ENCODE assay signal across 8 mouse cellular contexts in the genomic region with DNA sequence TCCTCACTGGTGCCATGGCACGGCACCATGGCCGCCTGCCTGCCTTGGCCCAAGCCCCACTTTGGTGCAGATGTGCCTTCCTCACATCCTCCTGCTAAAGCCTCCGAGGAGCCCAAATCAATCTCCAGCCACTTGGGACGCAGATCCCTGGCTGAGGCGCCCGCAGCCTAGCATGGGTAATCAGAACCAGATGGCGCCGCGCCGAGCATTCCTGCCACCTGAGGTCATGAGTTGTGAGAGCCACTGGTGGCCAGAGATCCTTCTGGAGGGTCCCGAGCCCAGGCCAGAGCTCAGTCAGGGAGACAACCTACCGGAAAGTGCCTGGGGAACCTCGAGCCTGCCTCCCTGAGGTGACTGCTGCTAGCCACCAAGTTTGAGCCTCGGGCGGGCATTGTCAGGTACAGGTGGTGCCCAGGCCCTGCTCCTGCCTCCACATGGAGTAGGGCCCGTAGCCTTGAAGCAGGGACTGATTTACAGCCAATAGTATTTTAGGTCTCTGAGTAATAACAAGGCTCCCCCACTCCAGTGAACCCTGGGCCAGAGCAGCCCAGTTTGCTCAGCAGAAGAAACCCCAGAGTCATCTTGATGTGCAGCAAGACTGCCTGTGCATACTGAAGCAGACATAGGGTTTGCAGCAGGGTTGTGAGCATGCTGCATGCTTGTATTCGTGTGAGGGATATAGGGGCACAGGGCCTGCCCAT. TPM values are rescaled to one million over a fixed set of nuclear protein-coding genes. Genes with fewer than 3 reads are reported as not detected.
A peak's percentile ranks its signal among the peaks of the same experiment; 100 is the strongest.
DNase-seq lines count a peak whose midpoint lies in the region.

No protein-coding gene starts in this region.

- intact Hi-C loops in heart, postnatal 10 days (cut with DNase I), result no loop called here

- DNase-seq in adrenal gland, postnatal 14 days, result peak; percentile 33
- no peak for DNase-seq in adrenal gland, adult 18-20 months (ENCODE audit: low spot score in 2 of 2)
- DNase-seq in 3134 (ENCODE audit: extremely low read depth, insufficient read length, low spot score), result peak; percentile 35
- peak; percentile 94 for DNase-seq in forelimb bud, embryonic 11.5 days (ENCODE audit: low read depth, low spot score)
- DNase-seq in heart, postnatal 10 days, result peak; percentile 72 to 79
- no peak for DNase-seq in spleen, postnatal 10 days (ENCODE audit: low spot score in 2 of 2)
- no peak for DNase-seq in left cerebral cortex, adult 18-20 months (ENCODE audit: low spot score in 2 of 2)
- DNase-seq in frontal cortex, adult 2 months (ENCODE audit: extremely low spot score in 1 of 2, low spot score in 1 of 2), result no peak

RNA-seq across cellular contexts. Expression of a gene that starts 35.1 kb away (rescaled TPM):
- 2.5 TPM in 1 of 2 replicates, not detected in the other for total RNA-seq in adrenal gland, postnatal 14 days (2021)
- total RNA-seq in adrenal gland, adult 18-20 months (2021), result under 1 TPM in 1 of 2 experiments, not detected in 1; 0.22 TPM
- 1 to 10 TPM in 1 of 2 experiments, under 1 TPM in 1; 0.57 to 1.1 TPM for total RNA-seq in heart, postnatal 10 days (2021)
- total RNA-seq in left cerebral cortex, adult 18-20 months (2021), result 1 to 10 TPM; 1.3 TPM
- polyA plus RNA-seq in frontal cortex, adult 2 months (2012; rRNA removed), result 2.8 and 2.9 TPM in 2 replicates

RNA-seq across cellular contexts. Expression of a gene that starts 56.7 kb away (rescaled TPM):
- 4.4 and 5.8 TPM in 2 replicates for total RNA-seq in adrenal gland, postnatal 14 days (2021)
- total RNA-seq in adrenal gland, adult 18-20 months (2021), result 1 to 10 TPM; 5.1 to 6.7 TPM
- total RNA-seq in heart, postnatal 10 days (2021), result 1 to 10 TPM; 4.0 to 5.6 TPM
- total RNA-seq in left cerebral cortex, adult 18-20 months (2021), result 1 to 10 TPM; 6.4 to 9.7 TPM
- 4.2 and 4.6 TPM in 2 replicates for polyA plus RNA-seq in frontal cortex, adult 2 months (2012; rRNA removed)

RNA-seq across cellular contexts. Expression of a gene that starts 56.9 kb away (rescaled TPM):
- 5.7 and 6.4 TPM in 2 replicates for total RNA-seq in adrenal gland, postnatal 14 days (2021)
- 1 to 10 TPM; 4.0 to 5.4 TPM for total RNA-seq in adrenal gland, adult 18-20 months (2021)
- total RNA-seq in heart, postnatal 10 days (2021), result 1 to 10 TPM; 6.4 to 6.9 TPM
- 1 to 10 TPM; 6.2 to 7.1 TPM for total RNA-seq in left cerebral cortex, adult 18-20 months (2021)
- polyA plus RNA-seq in frontal cortex, adult 2 months (2012; rRNA removed), result 8.1 and 8.7 TPM in 2 replicates

Comparison
In these comparisons a context has a peak if more than half of its experiments do, and no peak if none do; other contexts are left out.
1. DNase-seq: peak in adrenal gland, postnatal 14 days (single experiment), 3134 (single experiment), forelimb bud, embryonic 11.5 days (single experiment) and heart, postnatal 10 days (2 of 2); none in adrenal gland, adult 18-20 months (0 of 2), spleen, postnatal 10 days (0 of 2), left cerebral cortex, adult 18-20 months (0 of 2) and frontal cortex, adult 2 months (0 of 2).